Mouse (Mus musculus): ENCODE measurements around the gene Plcg1. TPM values are rescaled to one million over a fixed set of nuclear protein-coding genes. Genes with fewer than 3 reads are reported as not detected.

Plcg1 gene
- total RNA-seq, 2 experiments from 2014 or later = 121 to 137 TPM

GRCm38 (mm10) chr2:160768097-160768695 is 37.1 kb downstream of the Plcg1 start:
- DNase-seq (ENCODE audit: low spot score in 2 of 2) = no peak

GRCm38 (mm10) chr2:160768997-160769396 is 37.9 kb downstream of the Plcg1 start:
- DNase-seq (ENCODE audit: low spot score in 2 of 2) = no peak

GRCm38 (mm10) chr2:160770409-160770808 is 39.3 kb downstream of the Plcg1 start:
- DNase-seq (ENCODE audit: low spot score in 2 of 2) = no peak

GRCm38 (mm10) chr2:160770871-160771270 is 39.8 kb downstream of the Plcg1 start:
- DNase-seq (ENCODE audit: low spot score in 2 of 2) = no peak

- no peak for DNase-seq (ENCODE audit: low spot score in 2 of 2)
Measured at GRCm38 (mm10) chr2:160771325-160772276, 40.5 kb downstream of the Plcg1 start.

- DNase-seq (ENCODE audit: low spot score in 2 of 2) = no peak
Measured at GRCm38 (mm10) chr2:160778034-160778433, 46.9 kb downstream of the Plcg1 start.

- DNase-seq (ENCODE audit: low spot score in 2 of 2) = no peak
Measured at GRCm38 (mm10) chr2:160780154-160780833, 49.2 kb downstream of the Plcg1 start.

GRCm38 (mm10) chr2:160780834-160781219 is 49.7 kb downstream of the Plcg1 start:
- DNase-seq (ENCODE audit: low spot score in 2 of 2) = no peak

- peak in 1 of 2 experiments; percentile 41 for DNase-seq (ENCODE audit: low spot score in 2 of 2)
Measured at GRCm38 (mm10) chr2:160786333-160786732, 55.2 kb downstream of the Plcg1 start.

- no peak for DNase-seq (ENCODE audit: low spot score in 2 of 2)
Measured at GRCm38 (mm10) chr2:160789046-160789445, 57.9 kb downstream of the Plcg1 start.

- DNase-seq (ENCODE audit: low spot score in 2 of 2) = no peak
Measured at GRCm38 (mm10) chr2:160789741-160790140, 58.6 kb downstream of the Plcg1 start.

GRCm38 (mm10) chr2:160793117-160793516 is 62.0 kb downstream of the Plcg1 start:
- DNase-seq (ENCODE audit: low spot score in 2 of 2) = no peak

GRCm38 (mm10) chr2:160796973-160797372 is 65.9 kb downstream of the Plcg1 start:
- DNase-seq (ENCODE audit: low spot score in 2 of 2) = peak; percentile 56 to 57

- DNase-seq (ENCODE audit: low spot score in 2 of 2) = no peak
Measured at GRCm38 (mm10) chr2:160798206-160798605, 67.1 kb downstream of the Plcg1 start.

GRCm38 (mm10) chr2:160800967-160801366 is 69.9 kb downstream of the Plcg1 start:
- no peak for DNase-seq (ENCODE audit: low spot score in 2 of 2)

- no peak for DNase-seq (ENCODE audit: low spot score in 2 of 2)
Measured at GRCm38 (mm10) chr2:160802326-160802725, 71.2 kb downstream of the Plcg1 start.

GRCm38 (mm10) chr2:160804794-160805527 is 73.9 kb downstream of the Plcg1 start:
- no peak for DNase-seq (ENCODE audit: low spot score in 2 of 2)

- peak; percentile 32 to 57 for DNase-seq (ENCODE audit: low spot score in 2 of 2)
Measured at GRCm38 (mm10) chr2:160806091-160806521, 75.0 kb downstream of the Plcg1 start.

- DNase-seq (ENCODE audit: low spot score in 2 of 2) = no peak
Measured at GRCm38 (mm10) chr2:160810376-160810775, 79.3 kb downstream of the Plcg1 start.

- no peak for DNase-seq (ENCODE audit: low spot score in 2 of 2)
Measured at GRCm38 (mm10) chr2:160810802-160811201, 79.7 kb downstream of the Plcg1 start.

Data from layer of hippocampus, postnatal 10 days (tissue).